ENCODE assay signal across 8 mouse cellular contexts in genomic region chr19:46572548-46572947, GRCm38 (mm10). TPM values are rescaled to one million over a fixed set of nuclear protein-coding genes. Genes with fewer than 3 reads are reported as not detected.
DNase-seq lines count a peak whose midpoint lies in the region; ATAC-seq and TF ChIP-seq lines count a peak whose summit lies in the region.

No protein-coding gene starts in this region.

- dilution Hi-C loops in CH12.LX (cut with MboI; ENCODE audit: extremely low pct_ligation_motif_present, extremely low pct_unique_long_range_greater_than_20kb, low sequenced_read_pairs), result no loop called here

- TF ChIP-seq EP300 in CH12.LX (IDR thresholded peaks at IDR 0.05; ENCODE audit: low read length), result no peak

- peak overlapping the region; percentile 86; the same call in 1 of the 2 replicates for H3K4me2 ChIP-seq in CH12.LX (ENCODE audit: insufficient read depth, low read depth, poor library complexity, severe bottlenecking)

- peak overlapping the region; percentile 68; the same call in 1 of the 2 replicates for H3K9ac ChIP-seq in CH12.LX (ENCODE audit: insufficient read depth, low read depth)

- no peak for TF ChIP-seq RAD21 in CH12.LX (IDR thresholded peaks at IDR 0.05; ENCODE audit: low read depth, low read length)

- H3K27me3 ChIP-seq in CH12.LX (replicated peaks), result no peaks in the 10 kb centered on the region

- peaks cover 0 to 22% of the 10 kb centered on the region in 2 experiments; a peak in 3 of 4 replicates for H3K4me1 ChIP-seq in CH12.LX (ENCODE audit: control insufficient read depth in 1 of 2, insufficient read depth in 2 of 2)
- peaks cover 2% of the 10 kb centered on the region; the same call in 1 of the 2 replicates for H3K4me1 ChIP-seq in olfactory bulb, adult 2 months (ENCODE audit: control insufficient read depth, insufficient read depth, low read length)

- no peak for TF ChIP-seq POLR2A in CH12.LX (IDR thresholded peaks at IDR 0.05; ENCODE audit: low read depth, low read length)
- TF ChIP-seq POLR2A in olfactory bulb, adult 2 months (IDR thresholded peaks at IDR 0.05; ENCODE audit: insufficient read depth, low read depth, low read length), result no peak

- no peaks in the 10 kb centered on the region for H3K9me3 ChIP-seq in CH12.LX (replicated peaks; ENCODE audit: low read length)

- in situ Hi-C loops in CH12.LX (cut with MboI; ENCODE audit: low pct_ligation_motif_present, low pct_unique_long_range_greater_than_20kb, low sequenced_read_pairs), result no loop called here

- DNase-seq in embryo, embryonic 10.5 days (ENCODE audit: low spot score), result peak; percentile 61
- DNase-seq in embryo, embryonic 11 days, result no peak
- DNase-seq in CH12.LX (ENCODE audit: extremely low read depth) (no peak), liver (peak; percentile 35)
- no peak for DNase-seq in urinary bladder, postnatal 4 days (ENCODE audit: low spot score in 2 of 2)
- no peak for DNase-seq in spleen, postnatal 36 days (ENCODE audit: low spot score in 2 of 2)

- no peak overlapping the region for H3K27ac ChIP-seq in CH12.LX (ENCODE audit: insufficient read depth, low read depth)
- H3K27ac ChIP-seq in olfactory bulb, adult 2 months (ENCODE audit: insufficient read depth, low read depth, low read length), result peak overlapping the region; percentile 32; the same call in 1 of the 2 replicates

- peaks cover 0 to 2% of the 10 kb centered on the region in 2 experiments for H3K36me3 ChIP-seq in CH12.LX (replicated peaks in 1 of 2; ENCODE audit: control insufficient read depth in 1 of 2, insufficient read depth in 1 of 2, low read length in 1 of 2)

- no peaks in the 10 kb centered on the region; the same call in 1 of the 2 replicates for H3K79me2 ChIP-seq in CH12.LX (replicated peaks; ENCODE audit: control insufficient read depth, extremely low read depth, insufficient read depth, poor library complexity, severe bottlenecking)

- ATAC-seq in erythroid progenitor cell, adult 5-6 weeks (replicated peaks; ENCODE audit: low FRiP score, poor library complexity, severe bottlenecking), result peak; percentile 46

- H3K4me3 ChIP-seq in CH12.LX (replicated peaks in 1 of 3; ENCODE audit: low read depth in 2 of 3, low read length in 2 of 3, poor library complexity in 1 of 3), result peak overlapping the region; percentile 79 to 89 (median 85)
- peak overlapping the region; percentile 55 for H3K4me3 ChIP-seq in olfactory bulb, adult 2 months (ENCODE audit: insufficient read depth, low read depth, low read length)

- no peak for TF ChIP-seq CTCF in CH12.LX (conservative IDR thresholded peaks at IDR 0.05 in 1 of 2, IDR thresholded peaks at IDR 0.05 in 1 of 2; ENCODE audit: low read depth in 2 of 2, low read length in 2 of 2)
- TF ChIP-seq CTCF in olfactory bulb, adult 2 months (IDR thresholded peaks at IDR 0.05; ENCODE audit: insufficient read depth, low read depth, low read length), result no peak

- under 1% methylated on average over 17 of the region's 17 CpGs for WGBS in olfactory bulb, adult 2 months

TF ChIP-seq in CH12.LX, 34 proteins besides CTCF, POLR2A, EP300 and RAD21:
- TF ChIP-seq IRF4 (IDR thresholded peaks at IDR 0.05; ENCODE audit: low read depth, low read length), result no peak
- no peak for TF ChIP-seq E2F4 (IDR thresholded peaks at IDR 0.05; ENCODE audit: insufficient replicate concordance, low read depth, low read length)
- TF ChIP-seq MEF2A (IDR thresholded peaks at IDR 0.05; ENCODE audit: borderline replicate concordance, low read depth, low read length), result 0 out of 2 replicates have a peak, but pooled peaks have one; percentile 1
- no peak for TF ChIP-seq USF2 (conservative IDR thresholded peaks at IDR 0.05; ENCODE audit: low read depth, low read length)
- TF ChIP-seq POLR2AphosphoS2 (IDR thresholded peaks at IDR 0.05; ENCODE audit: low read depth, low read length), result no peak

RNA-seq across cellular contexts. Expression of gene Arl3, which starts 0.5 kb away (rescaled TPM):
- total RNA-seq in CH12.LX (2012; rRNA removed) (38.4 and 46.5 TPM in 2 replicates), CH12.LX (2014; rRNA removed) (23.7 and 24.1 TPM in 2 replicates)
- polyA plus RNA-seq in CH12.LX (2012; ENCODE audit: insufficient read length, low read depth), result 40.4 and 45.3 TPM in 2 replicates
- total RNA-seq in erythroid progenitor cell, adult 5-6 weeks (2015; ENCODE audit: low replicate concordance), result 4.6 and 15.1 TPM in 2 replicates
- total RNA-seq in erythroid progenitor cell, adult 5-6 weeks (2017; ENCODE audit: low replicate concordance), result 6.7 and 24.4 TPM in 2 replicates
- polyA plus RNA-seq in olfactory bulb, adult 2 months (2012; ENCODE audit: insufficient read depth, insufficient read length, low replicate concordance, missing spikeins), result not detected in 2 replicates

RNA-seq across cellular contexts. Expression of gene Sfxn2, which starts 0.6 kb away (rescaled TPM):
- total RNA-seq in CH12.LX (2012; rRNA removed), result 8.5 and 9.4 TPM in 2 replicates
- total RNA-seq in CH12.LX (2014; rRNA removed), result 5.9 and 6.8 TPM in 2 replicates
- 11.1 and 11.8 TPM in 2 replicates for polyA plus RNA-seq in CH12.LX (2012; ENCODE audit: insufficient read length, low read depth)
- total RNA-seq in erythroid progenitor cell, adult 5-6 weeks (2015; ENCODE audit: low replicate concordance), result 0.72 and 19.3 TPM in 2 replicates
- 0.98 and 5.8 TPM in 2 replicates for total RNA-seq in erythroid progenitor cell, adult 5-6 weeks (2017; ENCODE audit: low replicate concordance)
- polyA plus RNA-seq in olfactory bulb, adult 2 months (2012; ENCODE audit: insufficient read depth, insufficient read length, low replicate concordance, missing spikeins), result not detected in 2 replicates

RNA-seq across cellular contexts. Expression of gene Wbp1l, which starts 26.3 kb away (rescaled TPM):
- total RNA-seq in CH12.LX (2012; rRNA removed) (17.4 and 20.2 TPM in 2 replicates), CH12.LX (2014; rRNA removed) (10.6 and 11.6 TPM in 2 replicates)
- 22.3 and 23.5 TPM in 2 replicates for polyA plus RNA-seq in CH12.LX (2012; ENCODE audit: insufficient read length, low read depth)
- total RNA-seq in erythroid progenitor cell, adult 5-6 weeks (2015; ENCODE audit: low replicate concordance), result 5.0 and 8.8 TPM in 2 replicates
- total RNA-seq in erythroid progenitor cell, adult 5-6 weeks (2017; ENCODE audit: low replicate concordance), result 6.7 and 9.2 TPM in 2 replicates
- polyA plus RNA-seq in olfactory bulb, adult 2 months (2012; ENCODE audit: insufficient read depth, insufficient read length, low replicate concordance, missing spikeins), result 293 TPM in 1 of 2 replicates, not detected in the other

Comparison
In these comparisons a context has a peak if more than half of its experiments do, and no peak if none do; other contexts are left out.
1. DNase-seq: peak in embryo, embryonic 10.5 days (single experiment) and liver (single experiment); none in embryo, embryonic 11 days (single experiment), CH12.LX (single experiment), urinary bladder, postnatal 4 days (0 of 2) and spleen, postnatal 36 days (0 of 2).